Mouse (Mus musculus) neural tube, embryonic 11.5 days (tissue): ENCODE data around the gene Cbfa2t3. TPM values are rescaled to one million over a fixed set of nuclear protein-coding genes. Genes with fewer than 3 reads are reported as not detected.
A peak's percentile ranks its signal among the peaks of the same experiment; 100 is the strongest.
"Not testable (repeated sequence)": the region's sequence is repeated elsewhere in the genome, so short reads cannot be mapped to it uniquely, and the experiment has no call there.

Source experiments
- ATAC-seq: fragments of 200-750 bp; cut with Nextera tagmentation; 2 replicates; pipeline ENCODE4 v1.8.0; 2017; ENCODE audit warnings: moderate number of reproducible peaks, mild to moderate bottlenecking, moderate TSS enrichment, moderate library complexity; ENCODE audit not compliant: insufficient read depth, low FRiP score, low TSS enrichment
- DNase-seq: peaks from one replicate; pipeline ENCODE4 v3.0.0-alpha.2; 2015; ENCODE audit warnings: low spot score
- H3K27ac ChIP-seq: fragments of 300-500 bp; sonication (generic); 2 replicates; pipeline ENCODE4 v1.5.1; 2014; ENCODE audit warnings: low read depth, mild to moderate bottlenecking, low read length
- H3K27me3 ChIP-seq: fragments of 300-500 bp; sonication (generic); 2 replicates; pipeline ENCODE4 v1.6.1; 2014; ENCODE audit warnings: mild to moderate bottlenecking, low read length, mixed read lengths; ENCODE audit not compliant: control insufficient read depth, insufficient read depth
- H3K36me3 ChIP-seq: fragments of 300-500 bp; sonication (generic); 2 replicates; pipeline ENCODE4 v1.6.1; 2014; ENCODE audit warnings: mild to moderate bottlenecking, low read length, moderate library complexity, mixed read lengths; ENCODE audit not compliant: control insufficient read depth, insufficient read depth
- H3K4me1 ChIP-seq: fragments of 300-500 bp; sonication (generic); 2 replicates; pipeline ENCODE4 v1.6.1; 2014; ENCODE audit warnings: low read length, mixed read lengths; ENCODE audit not compliant: control insufficient read depth, insufficient read depth
- H3K4me2 ChIP-seq: fragments of 300-500 bp; sonication (generic); 2 replicates; pipeline ENCODE4 v1.6.1; 2014; ENCODE audit warnings: low read depth, mild to moderate bottlenecking, moderate library complexity
- H3K4me3 ChIP-seq: fragments of 300-500 bp; sonication (generic); 2 replicates; pipeline ENCODE4 v1.5.1; 2014; ENCODE audit warnings: low read depth, low read length
- H3K9ac ChIP-seq: fragments of 300-500 bp; sonication (generic); 2 replicates; pipeline ENCODE4 v1.6.1; 2014; ENCODE audit warnings: mild to moderate bottlenecking, low read length
- H3K9me3 ChIP-seq: fragments of 300-500 bp; sonication (generic); 2 replicates; pipeline ENCODE4 v1.6.1; 2016; ENCODE audit warnings: low read length; ENCODE audit not compliant: control insufficient read depth
- WGBS: fragments of 180-500 bp; shearing (Covaris S2); extraction: QIAGEN DNeasy Blood & Tissue Kit; methylation state at CpG from one replicate; pipeline ENCODE4 v1.1.7; 2014; 5-methylcytosine and 5-hydroxymethylcytosine counted together
- polyA plus RNA-seq: library from polyadenylated mRNA; unstranded; fragments of >200 nt; fragmentation: Nextera tagmentation; extraction: Ambion mirVana; gene quantifications from 2 replicates; pipeline ENCODE4 v1.2.1, GENCODE M21; 2014

Gene Cbfa2t3
- polyA plus RNA-seq, 1 experiment from 2014 or later, result 8.5 TPM

DNA sequence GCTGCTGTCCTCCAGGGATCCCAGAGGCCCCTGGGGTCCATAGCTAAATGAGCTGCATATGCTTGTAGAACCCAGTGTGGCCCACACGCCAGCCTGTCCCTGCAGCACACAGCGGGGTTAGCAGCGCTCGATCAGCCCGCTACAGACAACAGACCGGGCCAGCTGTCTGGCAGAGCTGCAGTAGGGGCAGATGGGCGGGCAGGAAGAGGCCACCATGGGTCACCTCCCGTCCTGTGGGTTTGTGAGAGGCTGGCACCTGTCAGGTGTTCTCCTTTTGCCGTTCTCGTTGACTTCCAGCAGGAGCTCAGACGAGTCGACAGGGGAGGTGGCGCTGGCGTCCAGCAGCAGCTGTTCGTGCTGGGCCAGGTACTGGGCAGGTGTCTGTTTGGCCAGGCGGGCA is 60.3 kb downstream of the Cbfa2t3 start:
- no peak for ATAC-seq
- Histone ChIP-seq H3K9ac (no peak overlapping the region), H3K4me2 (no peak overlapping the region), H3K27ac (0 out of 2 replicates have a peak overlapping the region, but pooled peaks have one; percentile 53), H3K36me3 (no peaks in the 10 kb centered on the region), H3K9me3 (no peaks in the 10 kb centered on the region), H3K27me3 (no peaks in the 10 kb centered on the region), H3K4me1 (peaks cover 19% of the 10 kb centered on the region), H3K4me3 (no peak overlapping the region)
- DNase-seq, result no peak
- 60% methylated on average over 16 of the region's 16 CpGs for WGBS

DNA sequence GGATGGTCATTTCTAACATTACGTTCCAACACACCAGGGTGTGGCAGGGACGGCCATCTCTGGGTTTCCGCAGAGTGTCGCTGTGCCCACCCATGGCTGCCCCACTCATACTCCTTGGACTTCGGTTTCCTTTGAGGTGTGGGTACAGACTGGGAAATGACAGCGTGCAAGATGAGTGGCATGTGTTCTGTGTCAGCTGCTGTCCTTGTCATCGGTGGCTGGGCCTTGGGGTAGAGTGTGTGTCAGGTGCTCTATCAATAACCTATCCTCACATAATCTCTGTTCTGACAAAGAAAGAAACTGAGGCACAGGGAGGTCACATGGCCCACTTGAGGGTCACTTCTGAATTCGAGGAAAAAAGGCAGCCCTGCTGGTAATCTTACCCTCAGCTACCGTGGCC is 61.7 kb downstream of the Cbfa2t3 start:
- Histone ChIP-seq H3K4me2 (no peak overlapping the region), H3K9me3 (no peaks in the 10 kb centered on the region), H3K36me3 (no peaks in the 10 kb centered on the region; the same call in 1 of the 2 replicates), H3K4me3 (no peak overlapping the region), H3K4me1 (peaks cover 19% of the 10 kb centered on the region), H3K9ac (no peak overlapping the region), H3K27me3 (no peaks in the 10 kb centered on the region), H3K27ac (no peak overlapping the region)
- 91% methylated on average over 9 of the region's 9 CpGs for WGBS
- ATAC-seq, result no peak
- no peak for DNase-seq

- no peak overlapping the region for H3K4me2 ChIP-seq
- no peak overlapping the region for H3K4me3 ChIP-seq
- 71% methylated on average over 9 of the region's 9 CpGs for WGBS
- H3K9me3 ChIP-seq, result no peaks in the 10 kb centered on the region
- no peak overlapping the region for H3K27ac ChIP-seq
- H3K27me3 ChIP-seq, result no peaks in the 10 kb centered on the region
- H3K4me1 ChIP-seq, result peaks cover 19% of the 10 kb centered on the region
- no peak overlapping the region for H3K9ac ChIP-seq
- ATAC-seq (no peak), DNase-seq (no peak)
- H3K36me3 ChIP-seq, result no peaks in the 10 kb centered on the region; the same call in 1 of the 2 replicates
Observed at GRCm38 (mm10) chr8:122636803-122637175, 62.1 kb downstream of the Cbfa2t3 start.

DNA sequence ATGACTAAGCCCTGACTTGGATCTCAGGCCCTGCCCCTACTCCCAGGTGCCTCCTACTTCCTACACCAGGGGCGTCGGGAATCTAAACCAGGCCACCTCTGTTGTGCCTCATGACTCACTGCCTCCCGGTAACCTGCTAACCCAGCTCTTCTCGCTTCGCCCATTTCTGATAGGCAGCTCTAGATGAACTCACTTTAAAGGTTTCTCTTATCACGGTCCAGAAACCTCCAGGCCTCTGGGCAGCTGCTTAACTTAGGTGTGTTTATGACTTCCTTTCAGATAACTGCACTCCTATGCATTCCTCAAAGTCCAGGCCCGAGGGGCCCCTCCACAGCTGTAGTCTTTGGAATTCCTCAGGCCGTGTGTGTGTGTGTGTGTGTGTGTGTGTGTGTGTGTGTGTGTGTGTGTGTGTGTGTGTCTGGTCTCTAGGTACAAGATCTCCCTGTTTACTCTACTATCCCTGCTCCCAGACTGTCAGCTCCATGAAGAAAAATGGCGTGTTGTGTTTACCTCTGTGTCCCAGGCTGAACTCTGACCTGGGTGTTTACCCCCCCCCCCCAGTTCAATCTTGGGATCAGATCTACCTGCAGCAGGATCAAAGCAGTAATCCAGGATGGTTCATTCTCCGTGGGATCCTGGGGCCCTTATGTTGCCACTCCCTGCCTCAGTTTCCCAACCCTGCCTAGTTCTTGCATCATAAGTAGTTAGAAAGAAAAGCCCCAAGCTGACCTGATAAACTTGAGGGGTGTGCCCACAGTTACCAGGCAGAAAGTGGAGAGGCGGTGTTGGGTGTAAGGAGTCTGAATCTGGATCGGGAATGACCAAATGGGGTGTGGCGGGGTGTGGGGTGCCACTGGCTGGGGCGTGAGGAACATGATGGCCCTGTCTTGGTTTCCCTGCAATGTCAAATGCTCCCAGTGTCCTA is 62.8 kb downstream of the Cbfa2t3 start:
- no peaks in the 10 kb centered on the region for H3K27me3 ChIP-seq
- DNase-seq (no peak), ATAC-seq (no peak)
- H3K9ac ChIP-seq, result no peak overlapping the region
- 69% methylated on average over 14 of the region's 14 CpGs for WGBS
- H3K4me2 ChIP-seq, result no peak overlapping the region
- no peak overlapping the region for H3K4me3 ChIP-seq
- no peaks in the 10 kb centered on the region; the same call in 1 of the 2 replicates for H3K36me3 ChIP-seq
- H3K4me1 ChIP-seq, result peaks cover 19% of the 10 kb centered on the region
- no peak overlapping the region for H3K27ac ChIP-seq
- no peaks in the 10 kb centered on the region for H3K9me3 ChIP-seq

DNA sequence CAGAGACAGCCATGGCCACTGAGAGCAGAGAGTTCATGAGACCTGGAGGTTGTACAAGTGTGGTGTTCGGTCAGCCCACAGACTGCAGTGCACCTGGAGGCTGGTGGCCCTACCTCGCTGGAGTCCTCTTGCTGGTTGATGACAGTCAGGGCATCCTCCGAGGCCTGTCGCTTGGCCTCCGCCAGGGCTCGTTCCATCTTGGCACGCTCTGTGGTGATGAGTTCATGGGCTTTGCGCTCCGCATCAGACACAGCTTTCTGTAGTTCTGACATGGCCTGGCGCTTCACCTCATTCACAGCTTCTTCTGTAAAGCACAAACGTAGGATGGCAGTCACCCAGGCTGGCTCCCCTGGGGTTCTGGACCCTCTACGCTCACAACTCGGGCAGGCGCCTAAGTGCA is 65.7 kb downstream of the Cbfa2t3 start:
- Histone ChIP-seq H3K4me2 (no peak overlapping the region), H3K9me3 (no peaks in the 10 kb centered on the region), H3K27ac (no peak overlapping the region), H3K4me1 (no peaks in the 10 kb centered on the region; the same call in 1 of the 2 replicates), H3K27me3 (no peaks in the 10 kb centered on the region), H3K4me3 (no peak overlapping the region), H3K9ac (no peak overlapping the region), H3K36me3 (no peaks in the 10 kb centered on the region; the same call in 1 of the 2 replicates)
- 95% methylated on average over 14 of the region's 14 CpGs for WGBS
- ATAC-seq, result no peak
- DNase-seq, result no peak

DNA sequence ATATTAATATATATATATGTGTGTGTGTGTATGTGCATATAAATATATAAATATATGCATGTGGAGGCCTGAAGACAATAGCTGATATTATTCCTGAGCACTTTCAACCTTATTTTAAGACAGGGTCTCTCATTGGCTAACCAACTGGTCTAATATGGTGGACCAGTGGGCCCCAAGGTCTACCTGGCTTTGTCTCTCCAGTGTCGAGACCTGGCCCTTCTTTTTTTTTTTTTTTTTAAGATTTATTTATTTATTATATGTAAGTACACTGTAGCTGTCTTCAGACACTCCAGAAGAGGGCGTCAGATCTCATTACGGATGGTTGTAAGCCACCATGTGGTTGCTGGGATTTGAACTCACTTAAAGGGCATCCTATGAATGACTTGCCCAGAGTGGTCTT is 66.8 kb downstream of the Cbfa2t3 start:
- H3K4me3 ChIP-seq, H3K36me3 ChIP-seq: not testable (repeated sequence)
- WGBS, result 77% methylated on average over 3 of the region's 3 CpGs

DNA sequence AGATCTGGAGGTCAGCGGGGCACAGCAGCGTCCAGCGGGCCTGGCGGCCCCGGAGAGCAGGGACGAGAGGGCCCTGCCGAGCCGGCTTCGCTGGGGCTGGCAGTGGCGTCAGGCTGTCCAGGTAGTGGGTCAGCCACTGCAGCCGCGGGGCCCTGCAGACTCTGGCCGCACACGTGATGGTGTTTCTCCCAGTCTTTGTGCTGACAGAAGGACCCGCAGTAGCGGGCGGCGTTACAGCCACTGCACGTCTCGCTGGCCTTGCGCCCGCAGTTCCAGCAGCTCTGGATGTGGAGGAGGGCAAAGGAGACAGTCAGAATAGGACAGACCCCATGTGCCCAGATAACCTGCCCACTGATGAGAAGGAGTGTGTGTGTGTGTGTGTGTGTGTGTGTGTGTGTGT is 68.2 kb downstream of the Cbfa2t3 start:
- H3K9ac ChIP-seq, result no peak overlapping the region
- no peak for ATAC-seq
- no peaks in the 10 kb centered on the region; the same call in 1 of the 2 replicates for H3K36me3 ChIP-seq
- no peaks in the 10 kb centered on the region for H3K9me3 ChIP-seq
- no peaks in the 10 kb centered on the region for H3K27me3 ChIP-seq
- H3K4me2 ChIP-seq, result no peak overlapping the region
- no peak overlapping the region for H3K27ac ChIP-seq
- DNase-seq, result no peak
- WGBS, result 68% methylated on average over 22 of the region's 22 CpGs
- no peaks in the 10 kb centered on the region; the same call in 1 of the 2 replicates for H3K4me1 ChIP-seq
- H3K4me3 ChIP-seq, result no peak overlapping the region

More for the DNA sequence above, 66.8 kb downstream of the Cbfa2t3 start:
- H3K27ac ChIP-seq, H3K4me2 ChIP-seq, H3K27me3 ChIP-seq, H3K4me1 ChIP-seq, H3K9ac ChIP-seq, DNase-seq, ATAC-seq, H3K9me3 ChIP-seq: not testable (repeated sequence)

- WGBS, result 30% methylated on average over 10 of the region's 10 CpGs
- Histone ChIP-seq H3K27ac (no peak overlapping the region), H3K4me2 (no peak overlapping the region), H3K4me3 (no peak overlapping the region), H3K36me3 (no peaks in the 10 kb centered on the region; the same call in 1 of the 2 replicates), H3K27me3 (no peaks in the 10 kb centered on the region), H3K4me1 (no peaks in the 10 kb centered on the region; the same call in 1 of the 2 replicates), H3K9me3 (no peaks in the 10 kb centered on the region), H3K9ac (no peak overlapping the region)
- DNase-seq (no peak), ATAC-seq (no peak)
Observed at GRCm38 (mm10) chr8:122629388-122629787, 69.5 kb downstream of the Cbfa2t3 start.

DNA sequence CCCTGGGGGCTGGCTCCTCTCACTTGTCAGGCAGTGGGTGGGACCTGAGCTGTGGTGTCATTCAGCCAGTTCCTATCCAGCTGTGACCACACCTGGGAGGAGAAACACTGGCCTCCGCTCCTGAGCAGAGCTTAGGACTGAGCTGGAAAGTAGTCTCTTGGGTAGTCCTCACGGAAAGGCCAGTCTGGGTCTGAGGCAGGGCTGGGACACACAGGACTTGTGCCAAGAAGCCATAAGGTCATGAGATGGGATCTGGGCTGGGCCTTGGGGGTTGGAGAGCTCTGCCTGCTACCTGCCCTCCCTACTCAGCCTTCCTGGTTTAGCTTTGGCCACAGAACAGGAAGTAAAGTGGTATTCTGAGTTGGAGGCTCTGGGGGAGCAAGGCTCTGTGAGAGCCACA is 72.0 kb downstream of the Cbfa2t3 start:
- no peak overlapping the region for H3K4me3 ChIP-seq
- no peak overlapping the region for H3K4me2 ChIP-seq
- H3K9ac ChIP-seq, result no peak overlapping the region
- WGBS, result 72% methylated on average over 2 of the region's 2 CpGs
- H3K27me3 ChIP-seq, result no peaks in the 10 kb centered on the region
- H3K4me1 ChIP-seq, result no peaks in the 10 kb centered on the region; the same call in 1 of the 2 replicates
- no peak overlapping the region for H3K27ac ChIP-seq
- ATAC-seq (no peak), DNase-seq (no peak)
- H3K9me3 ChIP-seq, result no peaks in the 10 kb centered on the region
- no peaks in the 10 kb centered on the region for H3K36me3 ChIP-seq
